Mouse (Mus musculus) heart, adult 2 months (tissue): ENCODE measurements at regions not wholly inside any gene's neighbourhood (a gene's known extent, or its start where the extent isn't known, plus 50 kb on each side); places are given as distances from the start of the nearest gene placed in this dataset.

Experiments
- CTCF ChIP-seq: fragments of 200-600 bp; IDR thresholded peaks from 2 replicates; pipeline ENCODE4 v1.8.1; 2022; ENCODE audit warnings: antibody characterized with exemption, mild to moderate bottlenecking, moderate library complexity
- POLR2A ChIP-seq: fragments of 200-500 bp; IDR thresholded peaks from 2 replicates; pipeline ENCODE4 v1.6.1; 2011; ENCODE audit warnings: mild to moderate bottlenecking, low read depth, low read length, control low read depth; ENCODE audit not compliant: insufficient read depth

GRCm38 (mm10) chr9:60974546-60974945, 180.2 kb downstream of the Uaca start:
- TF ChIP-seq POLR2A: no peak
- TF ChIP-seq CTCF: no peak
